Mouse (Mus musculus) embryonic facial prominence, embryonic 14.5 days (tissue): ENCODE data around the gene Gm26602. TPM values are rescaled to one million over a fixed set of nuclear protein-coding genes. Genes with fewer than 3 reads are reported as not detected.
"Not testable (repeated sequence)": the region's sequence is repeated elsewhere in the genome, so short reads cannot be mapped to it uniquely, and the experiment has no call there.

Experiments
- ATAC-seq: fragments of 200-750 bp; cut with Nextera tagmentation; 2 replicates; pipeline ENCODE4 v1.8.0; 2017; ENCODE audit warnings: low read depth, moderate number of reproducible peaks, moderate TSS enrichment
- DNase-seq: peaks from one replicate; pipeline ENCODE4 v3.0.0-alpha.2; 2015; ENCODE audit warnings: low spot score
- H3K27ac ChIP-seq: fragments of 300-500 bp; sonication (generic); replicated peaks from 2 replicates; pipeline ENCODE4 v1.5.1; 2014; ENCODE audit warnings: low read depth, mild to moderate bottlenecking, low read length, moderate library complexity
- H3K27me3 ChIP-seq: fragments of 300-500 bp; sonication (generic); replicated peaks from 2 replicates; pipeline ENCODE4 v1.6.1; 2014; ENCODE audit warnings: low read length; ENCODE audit not compliant: control insufficient read depth, insufficient read depth
- H3K36me3 ChIP-seq: fragments of 300-500 bp; sonication (generic); 2 replicates; pipeline ENCODE4 v1.6.1; 2014; ENCODE audit warnings: low read length, mixed read lengths; ENCODE audit not compliant: control insufficient read depth, insufficient read depth
- H3K4me1 ChIP-seq: fragments of 300-500 bp; sonication (generic); 2 replicates; pipeline ENCODE4 v1.6.1; 2014; ENCODE audit warnings: antibody characterized with exemption, low read length; ENCODE audit not compliant: control insufficient read depth, insufficient read depth
- H3K4me2 ChIP-seq: fragments of 300-500 bp; sonication (generic); 2 replicates; pipeline ENCODE4 v1.6.1; 2014; ENCODE audit warnings: low read depth, mild to moderate bottlenecking, low read length, moderate library complexity, mixed read lengths
- H3K4me3 ChIP-seq: fragments of 300-500 bp; sonication (generic); 2 replicates; pipeline ENCODE4 v1.5.1; 2014; ENCODE audit warnings: low read depth, mild to moderate bottlenecking, low read length
- H3K9ac ChIP-seq: fragments of 300-500 bp; sonication (generic); 2 replicates; pipeline ENCODE4 v1.6.1; 2014; ENCODE audit warnings: low read depth, mild to moderate bottlenecking, low read length, moderate library complexity, mixed read lengths
- H3K9me3 ChIP-seq: fragments of 300-500 bp; sonication (generic); 2 replicates; pipeline ENCODE4 v1.6.1; 2016; ENCODE audit warnings: low read length; ENCODE audit not compliant: control insufficient read depth
- WGBS: fragments of 180-500 bp; shearing (Covaris S2); extraction: QIAGEN DNeasy Blood & Tissue Kit; methylation state at CpG from one replicate; pipeline ENCODE4 v1.1.7; 2014; 5-methylcytosine and 5-hydroxymethylcytosine counted together
- microRNA-seq: library from miRNA; unstranded; fragments of <30 nt; microRNA quantifications from one replicate; pipeline ENCODE4, GENCODE M21; 2016; ENCODE audit warnings: borderline number of aligned reads
- polyA plus RNA-seq: library from polyadenylated mRNA; unstranded; fragments of >200 nt; fragmentation: Nextera tagmentation; extraction: Ambion mirVana; gene quantifications from 2 replicates; pipeline ENCODE4 v1.2.1, GENCODE M21; 2014

Gene Gm26602
- polyA plus RNA-seq, 1 experiment from 2014 or later = 4.1 TPM

- Histone ChIP-seq H3K4me1 (no peaks in the 10 kb centered on the region), H3K36me3 (peaks cover 37% of the 10 kb centered on the region), H3K4me2 (no peak overlapping the region), H3K27ac (no peak overlapping the region), H3K9ac (no peak overlapping the region), H3K9me3 (no peaks in the 10 kb centered on the region), H3K27me3 (no peaks in the 10 kb centered on the region), H3K4me3 (no peak overlapping the region)
- ATAC-seq (no peak), DNase-seq (no peak)
- 91% methylated on average over 6 of the region's 6 CpGs for WGBS
Observed at GRCm38 (mm10) chr10:79953946-79954345, 43.3 kb downstream of the Gm26602 start.

- Histone ChIP-seq H3K27me3 (no peaks in the 10 kb centered on the region), H3K36me3 (peaks cover 19% of the 10 kb centered on the region), H3K4me3 (no peak overlapping the region), H3K27ac (no peak overlapping the region), H3K9ac (peak overlapping the region; percentile 30; the same call in 1 of the 2 replicates), H3K4me2 (no peak overlapping the region), H3K4me1 (peaks cover 1% of the 10 kb centered on the region; the same call in 1 of the 2 replicates), H3K9me3 (no peaks in the 10 kb centered on the region)
- WGBS = 77% methylated on average over 9 of the region's 9 CpGs
- DNase-seq (no peak), ATAC-seq (no peak)
Observed at GRCm38 (mm10) chr10:79955691-79956090, 45.0 kb downstream of the Gm26602 start.

- 12% methylated on average over 4 of the region's 4 CpGs for WGBS
- H3K4me2 ChIP-seq = no peak overlapping the region
- no peaks in the 10 kb centered on the region for H3K9me3 ChIP-seq
- peaks cover 9% of the 10 kb centered on the region for H3K36me3 ChIP-seq
- no peak overlapping the region for H3K4me3 ChIP-seq
- no peak overlapping the region for H3K27ac ChIP-seq
- H3K9ac ChIP-seq = no peak overlapping the region
- no peak for ATAC-seq
- no peaks in the 10 kb centered on the region for H3K27me3 ChIP-seq
- DNase-seq = no peak
- H3K4me1 ChIP-seq = peaks cover 6% of the 10 kb centered on the region
Observed at GRCm38 (mm10) chr10:79956643-79957154, 46.0 kb downstream of the Gm26602 start.

GRCm38 (mm10) chr10:79958140-79958816 lies 47.6 kb downstream of the Gm26602 start:
- H3K27ac ChIP-seq = no peak overlapping the region
- no peaks in the 10 kb centered on the region for H3K9me3 ChIP-seq
- H3K4me1 ChIP-seq = peaks cover 6% of the 10 kb centered on the region
- ATAC-seq (no peak), DNase-seq (peak; percentile 75)
- no peaks in the 10 kb centered on the region for H3K27me3 ChIP-seq
- 0 out of 2 replicates have a peak overlapping the region, but pooled peaks have one; percentile 31 for H3K4me2 ChIP-seq
- no peak overlapping the region for H3K9ac ChIP-seq
- H3K36me3 ChIP-seq = peaks cover 10% of the 10 kb centered on the region
- WGBS = 14% methylated on average over 21 of the region's 21 CpGs
- no peak overlapping the region; the same call in 1 of the 2 replicates for H3K4me3 ChIP-seq

- not testable (repeated sequence) for H3K4me1 ChIP-seq, H3K27ac ChIP-seq, H3K9me3 ChIP-seq, H3K9ac ChIP-seq, H3K27me3 ChIP-seq, DNase-seq
- WGBS = 32% methylated on average over 10 of the region's 10 CpGs
- 0 out of 2 replicates have a peak, but pooled peaks have one; percentile 31 for ATAC-seq
- H3K36me3 ChIP-seq = peaks cover 21% of the 10 kb centered on the region
- H3K4me2 ChIP-seq = peak overlapping the region; percentile 87
- H3K4me3 ChIP-seq = peak overlapping the region; percentile 99
Observed at GRCm38 (mm10) chr10:79959412-79959811, 48.8 kb downstream of the Gm26602 start.

- DNase-seq (peak; percentile 99), ATAC-seq (peak; percentile 96)
- peaks cover 6% of the 10 kb centered on the region for H3K4me1 ChIP-seq
- peak within 1 kb of the TSS; percentile 85 for H3K9ac ChIP-seq
- no peaks in the 10 kb centered on the region for H3K27me3 ChIP-seq
- peaks cover 27% of the 10 kb centered on the region for H3K36me3 ChIP-seq
- H3K4me3 ChIP-seq = peak within 1 kb of the TSS; percentile 99
- peak within 1 kb of the TSS; percentile 87 for H3K4me2 ChIP-seq
- peak within 1 kb of the TSS; percentile 74; the same call in 1 of the 2 replicates for H3K27ac ChIP-seq
- H3K9me3 ChIP-seq = no peaks in the 10 kb centered on the region
- under 1% methylated on average over 48 of the region's 61 CpGs for WGBS
Observed at GRCm38 (mm10) chr10:79959847-79960601, 49.4 kb downstream of the Gm26602 start, which contains the start of gene Wdr18. TSS of gene Wdr18 (plus strand) at chr10:79960152.

Small RNA genes lying within 50 kb of the gene (microRNA-seq; reads per million reads assigned to microRNA genes)
- not detected for gene Mir6910

Other genes with a start within 250 kb of the Gm26602 start
- gene Madcam1, start 246.3 kb upstream of the Gm26602 start, polyA plus RNA-seq = 8.5 and 11.6 TPM in 2 replicates
- 58.7 and 65.3 TPM in 2 replicates for gene Tpgs1, start 241.5 kb upstream of the Gm26602 start, polyA plus RNA-seq
- 106 TPM in 2 replicates for gene Cdc34, start 228.7 kb upstream of the Gm26602 start, polyA plus RNA-seq
- 0.31 and 0.51 TPM in 2 replicates for gene Gzmm, start 221.8 kb upstream of the Gm26602 start, polyA plus RNA-seq
- gene Bsg, start 206.4 kb upstream of the Gm26602 start, polyA plus RNA-seq = 846 and 847 TPM in 2 replicates
- 0.15 and 0.20 TPM in 2 replicates for gene Hcn2, start 194.2 kb upstream of the Gm26602 start, polyA plus RNA-seq
- gene Polrmt, start 164.3 kb upstream of the Gm26602 start, polyA plus RNA-seq = 32.5 and 33.6 TPM in 2 replicates
- 0.35 and 0.38 TPM in 2 replicates for gene Fgf22, start 155.8 kb upstream of the Gm26602 start, polyA plus RNA-seq
- gene Rnf126, start 143.9 kb upstream of the Gm26602 start, polyA plus RNA-seq = 77.5 and 78.9 TPM in 2 replicates
- gene Fstl3, start 133.6 kb upstream of the Gm26602 start, polyA plus RNA-seq = 8.3 and 10.7 TPM in 2 replicates
- 0.16 TPM in 1 of 2 replicates, not detected in the other for gene Prss57, start 119.9 kb upstream of the Gm26602 start, polyA plus RNA-seq
- 62.5 and 75.4 TPM in 2 replicates for gene Palm, start 117.3 kb upstream of the Gm26602 start, polyA plus RNA-seq
- gene Misp, start 89.9 kb upstream of the Gm26602 start, polyA plus RNA-seq = 2.3 and 3.9 TPM in 2 replicates
- gene Ptbp1, start 56.4 kb upstream of the Gm26602 start, polyA plus RNA-seq = 198 and 254 TPM in 2 replicates
- 4.1 and 6.7 TPM in 2 replicates for gene Prtn3, start 36.4 kb upstream of the Gm26602 start, polyA plus RNA-seq
- gene Plppr3, start 36.2 kb upstream of the Gm26602 start, polyA plus RNA-seq = 32.4 and 50.2 TPM in 2 replicates
- 0.64 and 2.0 TPM in 2 replicates for gene Elane, start 24.6 kb upstream of the Gm26602 start, polyA plus RNA-seq
- 0.22 TPM in 1 of 2 replicates, not detected in the other for gene Cfd, start 20.0 kb upstream of the Gm26602 start, polyA plus RNA-seq
- 33.7 and 40.2 TPM in 2 replicates for gene Med16, start 1.9 kb upstream of the Gm26602 start, polyA plus RNA-seq
- 0.56 and 0.58 TPM in 2 replicates for gene Kiss1r, start 6.1 kb downstream of the Gm26602 start, polyA plus RNA-seq
- 114 and 124 TPM in 2 replicates for gene R3hdm4, start 10.4 kb downstream of the Gm26602 start, polyA plus RNA-seq
- gene Arid3a, start 16.2 kb downstream of the Gm26602 start, polyA plus RNA-seq = 3.1 and 3.5 TPM in 2 replicates
- gene Wdr18, start 49.3 kb downstream of the Gm26602 start, polyA plus RNA-seq = 97.4 and 100 TPM in 2 replicates
- 0.37 and 0.56 TPM in 2 replicates for gene Grin3b, start 59.9 kb downstream of the Gm26602 start, polyA plus RNA-seq
- 20.6 and 22.3 TPM in 2 replicates for gene Tmem259, start 73.5 kb downstream of the Gm26602 start, polyA plus RNA-seq
- gene Cnn2, start 77.7 kb downstream of the Gm26602 start, polyA plus RNA-seq = 293 and 304 TPM in 2 replicates
- 2.5 and 2.8 TPM in 2 replicates for gene Abca7, start 85.6 kb downstream of the Gm26602 start, polyA plus RNA-seq
- 4.4 and 6.4 TPM in 2 replicates for gene Arhgap45, start 105.8 kb downstream of the Gm26602 start, polyA plus RNA-seq
- gene Polr2e, start 128.9 kb downstream of the Gm26602 start, polyA plus RNA-seq = 207 and 227 TPM in 2 replicates
- 505 and 517 TPM in 2 replicates for gene Gpx4, start 136.3 kb downstream of the Gm26602 start, polyA plus RNA-seq
- 12.8 and 14.1 TPM in 2 replicates for gene Sbno2, start 194.7 kb downstream of the Gm26602 start, polyA plus RNA-seq
- gene Stk11, start 204.9 kb downstream of the Gm26602 start, polyA plus RNA-seq = 32.6 and 32.7 TPM in 2 replicates
- 474 and 475 TPM in 2 replicates for gene Atp5d, start 227.8 kb downstream of the Gm26602 start, polyA plus RNA-seq
- 7.3 and 9.0 TPM in 2 replicates for gene Cbarp, start 230.0 kb downstream of the Gm26602 start, polyA plus RNA-seq
- 34.2 and 37.0 TPM in 2 replicates for gene Midn, start 237.4 kb downstream of the Gm26602 start, polyA plus RNA-seq